Mouse (Mus musculus) macrophage (primary cell): ENCODE data around the gene Ppp1r35. TPM values are rescaled to one million over a fixed set of nuclear protein-coding genes. Genes with fewer than 3 reads are reported as not detected.

Experiments
- H3K27ac ChIP-seq: fragments of 350-480 bp; formaldehyde crosslinking; 2 replicates; pipeline ENCODE4 v1.9.0; 2021
- H3K36me3 ChIP-seq: fragments of 350-480 bp; formaldehyde crosslinking; 2 replicates; pipeline ENCODE4 v1.9.0; 2021; ENCODE audit errors: inconsistent target
- H3K4me3 ChIP-seq: fragments of 350-480 bp; formaldehyde crosslinking; 2 replicates; pipeline ENCODE4 v1.9.0; 2021; ENCODE audit errors: inconsistent target
- H3K79me2 ChIP-seq: fragments of 350-480 bp; formaldehyde crosslinking; 2 replicates; pipeline ENCODE4 v1.9.0; 2021; ENCODE audit errors: inconsistent target
- WGBS: methylation state at CpG from one replicate; pipeline ENCODE4 v1.1.7; 2026; ENCODE audit warnings: inconsistent platforms; ENCODE audit not compliant: missing documents; 5-methylcytosine and 5-hydroxymethylcytosine counted together
- polyA plus RNA-seq: library from polyadenylated mRNA; stranded (reverse); fragments of 250-400 nt; gene quantifications from 3 replicates; pipeline ENCODE4 v1.2.4, GENCODE M21; 2018; ENCODE audit warnings: inconsistent platforms

Ppp1r35 gene
- polyA plus RNA-seq, 1 experiment from 2014 or later, result 2.7 TPM

DNA sequence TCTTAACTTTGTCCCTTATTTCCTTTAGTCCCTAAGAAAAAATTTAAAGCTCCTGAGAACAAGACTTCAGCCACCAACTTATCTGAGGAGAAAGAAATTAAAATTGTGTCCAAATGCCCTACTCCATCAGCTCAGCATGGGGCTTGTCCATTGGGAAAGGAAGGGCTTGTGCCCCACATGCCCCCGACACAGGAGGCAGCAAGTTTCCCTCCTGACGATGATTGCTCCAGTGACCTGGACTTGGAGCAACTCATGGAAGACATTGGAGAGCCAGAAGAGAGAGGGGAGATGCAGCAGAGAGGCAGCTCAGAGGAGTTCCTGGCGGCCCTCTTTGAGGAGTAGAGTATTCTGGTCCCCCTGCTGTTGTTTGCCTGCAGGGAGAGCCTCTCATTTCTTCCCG, 43.5 kb downstream of the Ppp1r35 start:
- H3K79me2 ChIP-seq, result no peaks in the 10 kb centered on the region
- WGBS, result 95% methylated on average over 4 of the region's 4 CpGs

DNA sequence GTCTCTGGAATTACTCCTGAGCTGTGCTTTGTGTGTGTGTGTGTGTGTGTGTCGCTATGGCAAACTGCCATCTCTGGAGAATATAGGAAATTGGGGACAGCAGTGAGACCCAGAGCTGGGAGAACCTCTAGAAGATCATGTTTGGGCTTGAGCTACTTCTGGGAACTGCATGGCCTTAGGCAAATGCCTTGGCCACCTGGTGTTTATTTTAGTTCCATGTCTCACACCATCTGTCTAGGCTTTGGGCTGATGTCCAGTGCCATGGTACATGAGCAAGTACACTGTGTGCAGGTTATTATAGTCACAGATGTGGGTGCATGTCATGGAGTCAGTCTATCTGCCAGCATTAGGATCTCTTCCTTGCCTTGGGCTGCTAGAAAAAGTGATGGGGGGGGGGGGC, 44.0 kb downstream of the Ppp1r35 start:
- no peak overlapping the region for H3K27ac ChIP-seq
- WGBS, result 90% methylated on average over 1 of the region's 1 CpGs

More for the DNA sequence above, 43.5 kb downstream of the Ppp1r35 start:
- H3K36me3 ChIP-seq, result no peaks in the 10 kb centered on the region
- H3K27ac ChIP-seq, result no peak overlapping the region
- no peak overlapping the region for H3K4me3 ChIP-seq

DNA sequence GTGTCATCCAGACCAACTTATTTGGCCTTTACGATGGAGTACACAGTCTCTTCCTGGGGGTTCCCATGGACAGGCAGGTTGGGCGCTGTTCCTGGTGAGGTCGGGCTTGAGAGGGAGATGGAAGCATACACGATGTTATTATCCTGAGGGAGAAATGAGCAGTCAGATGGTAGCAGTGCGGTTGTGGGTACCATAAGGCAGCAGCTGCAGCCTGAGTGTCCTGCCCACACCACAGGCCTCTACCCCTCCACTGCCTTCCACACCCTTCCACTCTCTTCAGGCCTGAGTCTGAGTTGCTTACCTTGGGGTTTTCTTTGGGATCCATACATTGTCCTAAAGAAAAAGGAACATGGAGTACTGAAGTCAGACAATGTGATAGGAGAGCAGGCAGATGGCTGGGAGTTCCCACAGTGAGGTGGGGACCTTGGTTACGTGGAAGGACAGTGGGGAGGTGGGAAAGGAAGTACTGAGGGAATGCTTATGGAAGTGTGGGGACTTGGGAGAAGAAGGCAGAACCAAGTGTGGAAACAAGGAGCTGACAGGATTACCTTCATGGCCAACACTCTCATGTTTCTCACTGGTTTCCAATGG, 44.9 kb downstream of the Ppp1r35 start:
- Histone ChIP-seq H3K4me3 (no peak overlapping the region), H3K79me2 (no peaks in the 10 kb centered on the region), H3K36me3 (no peaks in the 10 kb centered on the region), H3K27ac (peak overlapping the region; percentile 63)
- WGBS, result 55% methylated on average over 6 of the region's 6 CpGs

More for the DNA sequence above, 44.0 kb downstream of the Ppp1r35 start:
- Histone ChIP-seq H3K36me3 (no peaks in the 10 kb centered on the region), H3K79me2 (no peaks in the 10 kb centered on the region), H3K4me3 (no peak overlapping the region)

DNA sequence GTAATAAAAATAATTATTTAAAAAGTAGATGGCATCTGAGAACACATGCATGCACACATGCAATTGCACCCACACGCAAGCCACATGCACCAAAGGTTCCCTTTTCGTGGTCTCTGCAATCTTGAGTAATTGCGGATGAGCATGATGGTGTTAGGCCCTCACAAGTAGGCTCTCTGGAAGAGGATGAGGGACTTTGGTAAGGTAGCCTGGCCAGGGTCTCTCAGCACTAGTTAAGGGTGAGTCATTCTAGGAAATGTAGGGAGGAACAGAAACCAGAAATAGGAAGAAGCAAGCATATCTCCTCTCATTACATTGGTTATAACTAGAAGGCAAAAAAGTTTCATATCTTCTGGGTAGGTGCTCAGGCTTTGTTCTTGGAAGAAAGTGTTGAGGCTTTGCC, 46.4 kb downstream of the Ppp1r35 start:
- H3K79me2 ChIP-seq, result no peaks in the 10 kb centered on the region
- no peak overlapping the region for H3K4me3 ChIP-seq
- H3K36me3 ChIP-seq, result no peaks in the 10 kb centered on the region
- 10% methylated on average over 3 of the region's 3 CpGs for WGBS
- H3K27ac ChIP-seq, result peak overlapping the region; percentile 63

DNA sequence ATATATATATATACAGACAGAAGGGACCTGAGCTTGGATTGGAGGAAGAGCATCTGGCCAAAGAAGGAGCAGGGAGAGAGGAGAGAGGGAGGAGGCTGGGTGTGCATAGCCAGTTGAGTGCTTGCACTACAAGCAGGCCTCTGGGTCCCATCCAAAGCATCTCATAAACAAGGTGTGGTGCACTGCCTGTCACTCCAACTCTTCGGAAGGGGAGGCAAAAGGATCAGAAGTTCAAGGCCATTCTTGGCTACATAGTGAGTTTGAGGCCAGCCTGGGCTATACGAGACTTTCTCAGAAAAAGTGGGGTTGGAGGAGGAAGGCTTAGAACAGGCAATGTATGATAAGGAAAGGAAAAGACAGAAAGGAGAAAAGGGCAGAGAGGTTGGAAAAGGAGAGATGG, 47.3 kb downstream of the Ppp1r35 start:
- H3K4me3 ChIP-seq, result no peak overlapping the region

DNA sequence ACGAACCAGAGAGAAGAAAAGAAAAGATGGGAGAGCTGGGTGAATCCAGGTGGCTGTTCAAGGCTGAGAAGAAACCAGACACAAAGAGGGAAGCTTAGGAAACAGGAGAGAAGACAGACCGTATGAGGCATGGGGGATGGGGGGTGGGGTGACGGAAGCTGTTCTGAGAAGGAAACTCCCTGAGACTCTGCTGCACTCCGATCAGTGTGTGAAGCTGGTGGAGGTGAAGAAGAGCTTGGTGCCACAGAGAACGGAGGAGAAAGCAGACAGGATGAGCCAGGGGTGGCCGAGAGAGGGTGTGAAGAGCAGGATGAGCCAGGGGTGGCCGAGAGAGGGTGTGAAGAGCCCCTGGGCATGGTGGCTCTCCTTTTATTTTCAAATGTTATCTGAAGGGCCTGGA, 47.8 kb downstream of the Ppp1r35 start:
- Histone ChIP-seq H3K79me2 (no peaks in the 10 kb centered on the region), H3K4me3 (no peak overlapping the region), H3K36me3 (no peaks in the 10 kb centered on the region), H3K27ac (no peak overlapping the region)
- WGBS, result 62% methylated on average over 7 of the region's 7 CpGs

More for the DNA sequence above, 47.3 kb downstream of the Ppp1r35 start:
- Histone ChIP-seq H3K36me3 (no peaks in the 10 kb centered on the region), H3K79me2 (no peaks in the 10 kb centered on the region), H3K27ac (no peak overlapping the region)
- 100% methylated on average over 2 of the region's 2 CpGs for WGBS

DNA sequence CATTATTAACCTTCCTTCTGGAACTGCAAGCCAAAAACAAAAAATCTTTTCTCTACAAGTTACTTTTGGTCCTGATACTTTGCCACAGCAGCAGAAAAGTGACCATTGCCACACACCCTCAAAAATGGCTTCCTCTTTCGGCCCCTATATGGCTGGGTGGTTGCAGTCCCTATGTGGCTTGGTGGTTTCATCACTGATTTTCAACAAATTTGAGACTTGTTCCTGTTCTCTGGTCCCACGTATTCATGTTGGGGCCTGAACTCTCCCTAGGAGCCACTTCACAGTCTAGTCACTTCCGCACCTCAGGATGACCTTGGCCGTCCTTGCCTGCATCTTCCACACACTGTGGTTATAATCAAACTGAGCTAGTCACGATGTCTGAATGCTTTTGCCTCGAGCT, 50.0 kb downstream of the Ppp1r35 start:
- H3K36me3 ChIP-seq, result no peaks in the 10 kb centered on the region
- WGBS, result 12% methylated on average over 6 of the region's 6 CpGs
- peak overlapping the region; percentile 88 for H3K27ac ChIP-seq
- no peaks in the 10 kb centered on the region; the same call in 1 of the 2 replicates for H3K79me2 ChIP-seq
- no peak overlapping the region for H3K4me3 ChIP-seq

Other genes with a start within 250 kb of the Ppp1r35 start
- not detected in 3 replicates for gene Epo, start 245.6 kb upstream of the Ppp1r35 start, polyA plus RNA-seq
- gene Gnb2, start 245.3 kb upstream of the Ppp1r35 start, polyA plus RNA-seq, result 139 to 347 TPM (median 316 TPM) in 3 replicates
- gene Actl6b, start 225.3 kb upstream of the Ppp1r35 start, polyA plus RNA-seq, result not detected in 3 replicates
- gene Tfr2, start 209.0 kb upstream of the Ppp1r35 start, polyA plus RNA-seq, result 0.14 to 0.17 TPM in 2 of 3 replicates, not detected in the other
- 35.3 to 72.3 TPM (median 54.2 TPM) in 3 replicates for gene Mospd3, start 177.8 kb upstream of the Ppp1r35 start, polyA plus RNA-seq
- 0.41 to 0.44 TPM in 2 of 3 replicates, not detected in the other for gene Pcolce, start 165.1 kb upstream of the Ppp1r35 start, polyA plus RNA-seq
- 0.09 TPM in 1 of 3 replicates, not detected in the others for gene Fbxo24, start 149.8 kb upstream of the Ppp1r35 start, polyA plus RNA-seq
- gene Lrch4, start 149.7 kb upstream of the Ppp1r35 start, polyA plus RNA-seq, result 51.6 to 108 TPM (median 60.3 TPM) in 3 replicates
- 4.9 to 17.8 TPM (median 5.5 TPM) in 3 replicates for gene Gm20605, start 149.7 kb upstream of the Ppp1r35 start, polyA plus RNA-seq
- gene Sap25, start 137.5 kb upstream of the Ppp1r35 start, polyA plus RNA-seq, result 5.2 to 25.3 TPM (median 10.5 TPM) in 3 replicates
- 0.09 TPM in 1 of 3 replicates, not detected in the others for gene Irs3, start 133.1 kb upstream of the Ppp1r35 start, polyA plus RNA-seq
- gene Agfg2, start 94.1 kb upstream of the Ppp1r35 start, polyA plus RNA-seq, result 12.1 to 28.4 TPM (median 17.8 TPM) in 3 replicates
- gene Nyap1, start 37.2 kb upstream of the Ppp1r35 start, polyA plus RNA-seq, result 0.07 to 0.23 TPM (median 0.21 TPM) in 3 replicates
- gene Tsc22d4, start 33.1 kb upstream of the Ppp1r35 start, polyA plus RNA-seq, result 84.4 to 112 TPM (median 101 TPM) in 3 replicates
- 23.9 to 28.3 TPM (median 26.6 TPM) in 3 replicates for gene Mepce, start 8.8 kb downstream of the Ppp1r35 start, polyA plus RNA-seq
- gene Zcwpw1, start 8.9 kb downstream of the Ppp1r35 start, polyA plus RNA-seq, result 1.8 to 4.1 TPM (median 2.8 TPM) in 3 replicates
- gene Pilra, start 57.4 kb downstream of the Ppp1r35 start, polyA plus RNA-seq, result 5.9 to 17.4 TPM (median 7.6 TPM) in 3 replicates
- gene Pilrb1, start 79.3 kb downstream of the Ppp1r35 start, polyA plus RNA-seq, result 7.2 to 9.0 TPM (median 7.9 TPM) in 3 replicates
- 12.2 to 15.9 TPM (median 14.4 TPM) in 3 replicates for gene Pilrb2, start 93.0 kb downstream of the Ppp1r35 start, polyA plus RNA-seq
- not detected in 3 replicates for gene Cyp3a13, start 142.8 kb downstream of the Ppp1r35 start, polyA plus RNA-seq
- not detected in 3 replicates for gene Gjc3, start 184.2 kb downstream of the Ppp1r35 start, polyA plus RNA-seq
- not detected in 3 replicates for gene Azgp1, start 202.7 kb downstream of the Ppp1r35 start, polyA plus RNA-seq
- gene Smok3a, start 242.4 kb downstream of the Ppp1r35 start, polyA plus RNA-seq, result not detected in 3 replicates
- not detected in 3 replicates for gene Smok3b, start 242.6 kb downstream of the Ppp1r35 start, polyA plus RNA-seq